In the genomic region with DNA sequence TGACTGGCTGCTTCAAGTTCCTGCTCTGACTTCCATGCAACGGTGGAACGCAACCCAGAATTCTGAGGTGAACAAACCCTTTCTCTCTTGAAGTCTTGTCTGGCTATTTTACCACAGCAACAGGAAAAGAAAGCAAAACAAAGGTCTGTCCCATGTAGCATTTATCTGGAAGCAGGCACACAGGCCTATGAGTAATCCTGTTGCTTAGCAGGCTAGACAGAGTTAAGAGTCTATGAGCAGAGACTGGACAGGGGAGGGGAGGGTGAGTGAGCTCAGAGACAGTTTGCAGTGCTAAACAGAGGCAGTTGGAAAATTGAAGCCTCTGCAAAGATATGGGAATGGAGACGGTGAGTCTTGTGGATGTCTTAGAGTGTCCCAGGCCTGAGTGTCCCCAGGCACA, we compare ENCODE assay signal across 21 mouse cellular contexts.
DNase-seq lines count a peak whose midpoint lies in the region; ATAC-seq and TF ChIP-seq lines count a peak whose summit lies in the region.
"Had no signal": no experiment of that assay in that cellular context is flagged by ENCODE, and none has a peak within 500 bp of the region (broad histone marks: within the 10 kb centered on the region; RNA-seq: fewer than 3 reads in every experiment).

No protein-coding gene starts in this region.

- H3K9ac ChIP-seq in heart, embryonic 12.5 days: no peak overlapping the region
- H3K9ac ChIP-seq: hindbrain, embryonic 12.5 days; kidney, embryonic 15.5 days; midbrain, embryonic 12.5 days had no signal

- no peak for TF ChIP-seq CTCF in small intestine, adult 2 months (IDR thresholded peaks at IDR 0.05; ENCODE audit: extremely low read depth, insufficient read length, insufficient replicate concordance, low read depth, low read length)

- no peaks in the 10 kb centered on the region for H3K9me3 ChIP-seq in heart, embryonic 12.5 days (replicated peaks)
- H3K9me3 ChIP-seq: hindbrain, embryonic 12.5 days; kidney, embryonic 15.5 days; limb, embryonic 10.5 days; midbrain, embryonic 12.5 days had no signal

- peak; percentile 58; the same call in 1 of the 2 replicates for ATAC-seq in heart, embryonic 12.5 days (ENCODE audit: insufficient number of reproducible peaks, low FRiP score)
- ATAC-seq in CD4-positive, CD25-positive, alpha-beta regulatory T cell, adult 4 months: no peak
- ATAC-seq: activated CD4-positive, CD25-positive, alpha-beta regulatory T cell, adult 4 months; inflammation-experienced regulatory T-cells, adult 6 months had no signal

- H3K27me3 ChIP-seq in heart, embryonic 12.5 days (replicated peaks): peaks cover 31% of the 10 kb centered on the region
- H3K27me3 ChIP-seq in small intestine, adult 2 months (ENCODE audit: control insufficient read depth, insufficient read depth, low read length): no peaks in the 10 kb centered on the region
- H3K27me3 ChIP-seq: hindbrain, embryonic 12.5 days; kidney, embryonic 15.5 days; midbrain, embryonic 12.5 days had no signal

- no peak for TF ChIP-seq POLR2A in small intestine, adult 2 months (IDR thresholded peaks at IDR 0.05; ENCODE audit: low read depth, low read length)

- peaks cover 32% of the 10 kb centered on the region for H3K4me1 ChIP-seq in heart, embryonic 12.5 days (replicated peaks)
- H3K4me1 ChIP-seq in small intestine, adult 2 months (ENCODE audit: control insufficient read depth, insufficient read depth, insufficient read length, low read length): peaks cover 28% of the 10 kb centered on the region; the same call in 1 of the 2 replicates
- H3K4me1 ChIP-seq: hindbrain, embryonic 12.5 days; limb, embryonic 10.5 days had no signal

- no peak for DNase-seq in heart, postnatal 25 days (ENCODE audit: low spot score)
- DNase-seq in MN1 (ENCODE audit: low spot score): peak; percentile 51
- peak; percentile 12 for DNase-seq in brain, adult 2 months (ENCODE audit: low read depth, low spot score)
- no peak for DNase-seq in embryo, embryonic 10 days (ENCODE audit: low spot score)
- DNase-seq: cerebellum, adult 2 months; heart, adult 18-20 months; lung, adult 2 months; lung, postnatal 4 days; retina, postnatal 1 day; right cerebral cortex, postnatal 4 days; thymus, adult 18-20 months had no signal

- no peak overlapping the region for H3K4me2 ChIP-seq in heart, embryonic 12.5 days
- H3K4me2 ChIP-seq: hindbrain, embryonic 12.5 days; kidney, embryonic 15.5 days; liver, embryonic 11.5 days; midbrain, embryonic 12.5 days had no signal

- intact Hi-C loops in heart, postnatal 25 days (cut with DNase I): loop anchor here (5.0 kb wide), 1 partner anchor 61 kb away; no protein-coding TSS in a partner anchor

- H3K27ac ChIP-seq in heart, embryonic 12.5 days (ENCODE audit: poor library complexity, severe bottlenecking): peak overlapping the region; percentile 14; the same call in 1 of the 2 replicates
- H3K27ac ChIP-seq in small intestine, adult 2 months (ENCODE audit: insufficient read depth, low read depth, low read length): peak overlapping the region; percentile 90
- H3K27ac ChIP-seq: hindbrain, embryonic 12.5 days; kidney, embryonic 15.5 days; limb, embryonic 10.5 days; midbrain, embryonic 12.5 days had no signal

- WGBS in heart, embryonic 12.5 days: 31% methylated on average over 3 of the region's 3 CpGs
- 79% methylated on average over 3 of the region's 3 CpGs for WGBS in small intestine, adult 2 months

- no peaks in the 10 kb centered on the region for H3K36me3 ChIP-seq in heart, embryonic 12.5 days
- H3K36me3 ChIP-seq in small intestine, adult 2 months (ENCODE audit: control insufficient read depth, insufficient read depth, low read length): no peaks in the 10 kb centered on the region
- H3K36me3 ChIP-seq: hindbrain, embryonic 12.5 days; kidney, embryonic 15.5 days; limb, embryonic 10.5 days; midbrain, embryonic 12.5 days had no signal

- H3K4me3 ChIP-seq in heart, embryonic 12.5 days: no peak overlapping the region
- H3K4me3 ChIP-seq in small intestine, adult 2 months (ENCODE audit: low read depth, low read length): no peak overlapping the region
- H3K4me3 ChIP-seq: hindbrain, embryonic 12.5 days; kidney, embryonic 15.5 days; limb, embryonic 10.5 days; midbrain, embryonic 12.5 days had no signal

Comparison
In these comparisons a context has a peak if more than half of its experiments do, and no peak if none do; other contexts are left out.
1. DNase-seq: peak in MN1 (single experiment) and brain, adult 2 months (single experiment); none in heart, postnatal 25 days (single experiment) and embryo, embryonic 10 days (single experiment).